Mouse (Mus musculus): Measurements from ENCODE around the gene Pex11b. TPM values are rescaled to one million over a fixed set of nuclear protein-coding genes. Genes with fewer than 3 reads are reported as not detected.
"Not testable (repeated sequence)": the region's sequence is repeated elsewhere in the genome, so short reads cannot be mapped to it uniquely, and the experiment has no call there.

Gene Pex11b
- 10 to 100 TPM; 32.7 to 36.3 TPM for total RNA-seq (2021)
- long read RNA-seq, experiment 1, transcript Pex11b-202 (4 exons, 2,424 nt): major isoform, 28 of 47 reads
- long read RNA-seq, experiment 1, transcript Pex11b-201 (5 exons, 1,122 nt): minor isoform, 9 of 47 reads
- long read RNA-seq, experiment 1, partial matches to known transcripts: 4 of 47 reads
- long read RNA-seq, experiment 1, other reads (novel, unspliced or antisense): 3 of 47 reads
- long read RNA-seq, experiment 2, transcript Pex11b-202 (4 exons, 2,424 nt): major isoform, 18 of 31 reads
- long read RNA-seq, experiment 2, transcript Pex11b-201 (5 exons, 1,122 nt): minor isoform, 7 of 31 reads
- long read RNA-seq, experiment 2, partial matches to known transcripts: 4 of 31 reads
- long read RNA-seq, experiment 2, other reads (novel, unspliced or antisense): 0 of 31 reads

GRCm38 (mm10) chr3:96634928-96635879, at the start of gene Pex11b, which contains the start of gene Gm42957:
Pex11b (plus strand) TSS chr3:96635376.
Gm42957 (plus strand) TSS chr3:96635474.
- peak; percentile 94 to 95 for DNase-seq

- DNase-seq: no peak
Observed at GRCm38 (mm10) chr3:96590657-96591056, 44.5 kb upstream of the Pex11b start.

- peak; percentile 52 to 72 for DNase-seq
Observed at GRCm38 (mm10) chr3:96593374-96593773, 41.8 kb upstream of the Pex11b start.

- DNase-seq: peak; percentile 97 to 98
Observed at GRCm38 (mm10) chr3:96593790-96594560, 41.2 kb upstream of the Pex11b start, which contains the start of gene Polr3gl. Polr3gl (minus strand) TSS chr3:96594181.

GRCm38 (mm10) chr3:96594851-96595250, 40.3 kb upstream of the Pex11b start:
- DNase-seq: no peak

- DNase-seq: no peak
Observed at GRCm38 (mm10) chr3:96595661-96596060, 39.5 kb upstream of the Pex11b start.

- DNase-seq: peak; percentile 77 to 79
Observed at GRCm38 (mm10) chr3:96596228-96596707, 38.9 kb upstream of the Pex11b start, which contains the start of gene Ankrd34a. Ankrd34a (plus strand) TSS chr3:96596636.

- no peak for DNase-seq
Observed at GRCm38 (mm10) chr3:96596855-96597254, 38.3 kb upstream of the Pex11b start.

- peak in 1 of 2 experiments; percentile 55 for DNase-seq
Observed at GRCm38 (mm10) chr3:96597435-96597891, 37.7 kb upstream of the Pex11b start.

- DNase-seq: peak; percentile 88 to 89
Observed at GRCm38 (mm10) chr3:96598156-96599068, 36.8 kb upstream of the Pex11b start.

- no peak for DNase-seq
Observed at GRCm38 (mm10) chr3:96599069-96599393, 36.1 kb upstream of the Pex11b start.

GRCm38 (mm10) chr3:96599411-96599810, 35.8 kb upstream of the Pex11b start:
- DNase-seq: no peak

GRCm38 (mm10) chr3:96600639-96601250, 34.4 kb upstream of the Pex11b start, which contains the start of gene Lix1l:
Lix1l (plus strand) TSS chr3:96601149.
- peak; percentile 97 to 98 for DNase-seq

GRCm38 (mm10) chr3:96601251-96601787, 33.9 kb upstream of the Pex11b start:
- DNase-seq: peak; percentile 88 to 91

GRCm38 (mm10) chr3:96601941-96602703, 33.1 kb upstream of the Pex11b start:
- peak; percentile 59 to 70 for DNase-seq

- no peak for DNase-seq
Observed at GRCm38 (mm10) chr3:96602704-96603084, 32.5 kb upstream of the Pex11b start.

- peak in 1 of 2 experiments; percentile 38 for DNase-seq
Observed at GRCm38 (mm10) chr3:96603311-96603710, 31.9 kb upstream of the Pex11b start.

GRCm38 (mm10) chr3:96606007-96606406, 29.2 kb upstream of the Pex11b start:
- DNase-seq: not testable (repeated sequence)

GRCm38 (mm10) chr3:96606618-96607017, 28.6 kb upstream of the Pex11b start:
- no peak for DNase-seq

Data from heart, adult 18-20 months (tissue).